Mouse (Mus musculus): Measurements from ENCODE around the gene Selenoi.
A peak's percentile ranks its signal among the peaks of the same experiment; 100 is the strongest.

Selenoi gene

DNA sequence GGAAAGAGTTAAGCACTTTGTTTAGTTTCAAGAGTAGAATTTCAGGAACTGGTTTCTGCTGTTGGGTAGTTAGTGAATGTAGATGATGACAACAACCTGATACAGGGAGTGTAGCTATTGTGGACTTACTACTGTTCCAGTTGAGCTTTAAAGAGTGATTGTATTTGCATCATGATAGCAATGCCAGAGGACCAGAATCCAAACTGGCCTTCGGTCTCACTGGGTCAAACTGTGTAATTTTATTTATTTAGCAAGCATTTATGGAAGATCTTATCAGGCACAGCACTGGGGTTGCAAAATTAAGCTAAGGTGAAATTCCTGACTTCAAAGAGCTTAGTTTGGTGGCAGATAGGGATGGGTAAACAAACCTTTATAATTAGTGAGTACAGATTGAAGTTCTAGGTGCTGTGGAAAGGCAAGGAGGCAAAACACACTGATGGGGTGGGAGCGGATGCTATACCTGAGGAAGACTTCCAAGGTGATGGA is 3.3 kb downstream of the Selenoi start:
- no peak for DNase-seq (ENCODE audit: low read depth, low spot score)

DNA sequence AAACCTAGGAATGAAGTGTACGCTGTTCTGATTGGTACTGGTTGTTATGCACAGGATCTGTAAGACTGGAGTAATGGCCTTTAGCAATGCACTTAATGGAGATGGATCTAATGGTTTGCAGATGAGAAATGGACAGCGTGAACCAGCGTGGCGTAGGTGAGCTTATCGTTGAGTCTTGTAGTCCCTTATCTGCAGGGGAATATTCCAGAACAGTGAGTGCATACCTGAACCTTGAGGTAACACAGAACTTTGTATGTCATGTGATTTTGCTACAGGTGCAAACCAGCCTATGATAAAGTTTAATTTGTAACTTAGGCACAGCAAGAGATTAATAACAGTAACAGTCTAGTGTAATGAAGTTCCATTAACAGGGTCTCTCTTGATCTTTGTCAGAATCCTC is 6.2 kb downstream of the Selenoi start:
- no peak for DNase-seq (ENCODE audit: low read depth, low spot score)

DNA sequence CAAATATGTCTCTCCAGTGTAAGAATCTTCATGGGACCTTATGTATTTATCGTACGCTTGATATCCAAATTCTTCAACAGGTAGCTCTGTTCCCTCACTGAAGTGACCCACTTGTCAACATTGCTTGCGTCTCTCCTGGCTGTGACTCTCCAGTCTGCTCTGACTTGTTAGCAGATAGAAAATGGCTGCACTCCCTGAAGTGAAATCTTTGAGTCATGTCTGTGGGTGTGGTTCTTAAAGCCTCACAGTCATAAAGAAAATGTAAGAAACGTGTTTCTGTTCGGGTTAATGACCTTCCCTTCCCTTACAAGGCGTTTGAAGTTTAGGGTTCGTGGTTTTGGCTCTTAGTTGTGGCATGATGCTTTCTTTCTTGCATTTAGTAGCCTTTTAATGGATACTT is 8.2 kb downstream of the Selenoi start:
- peak; percentile 54 for DNase-seq (ENCODE audit: low read depth, low spot score)

DNA sequence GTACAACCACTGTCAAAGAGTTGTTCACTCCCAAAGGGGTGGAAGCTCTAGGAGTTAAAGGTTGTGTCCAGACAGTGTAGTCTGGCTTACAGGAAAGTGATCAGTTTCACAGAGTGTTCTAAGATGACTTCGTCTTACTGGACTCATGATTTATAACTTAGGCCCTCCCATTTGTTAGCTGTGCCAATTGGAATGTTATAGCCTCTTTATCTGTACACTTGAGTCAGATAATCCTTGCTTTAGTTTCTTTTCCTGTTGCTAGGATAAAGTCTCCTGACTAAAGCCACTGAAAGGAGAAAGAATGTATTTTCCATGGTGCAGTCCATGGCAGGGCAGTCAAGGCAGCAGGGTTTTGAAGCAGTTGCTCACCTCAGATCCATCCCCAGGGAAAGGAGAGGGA is 10.0 kb downstream of the Selenoi start:
- peak; percentile 83 for DNase-seq (ENCODE audit: low read depth, low spot score)

DNA sequence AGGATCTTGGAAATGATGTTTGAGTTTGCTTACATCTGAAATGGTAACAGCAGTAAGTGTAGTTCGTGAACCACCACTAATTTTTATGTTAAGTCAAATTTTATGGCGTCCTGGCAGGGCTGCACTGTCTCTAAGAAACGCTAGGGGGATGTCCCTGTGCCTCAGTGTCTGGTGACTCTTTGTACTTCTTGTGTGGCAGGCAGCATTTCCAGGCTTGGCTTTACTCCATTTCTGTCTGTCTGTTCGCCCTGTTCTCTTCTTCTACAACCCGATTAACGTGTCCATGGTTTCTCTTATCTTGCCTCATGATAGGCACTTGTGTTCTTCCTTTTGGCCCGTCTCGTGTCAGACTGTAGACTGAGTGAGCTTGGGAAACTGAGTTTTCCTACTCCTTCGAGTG is 11.4 kb downstream of the Selenoi start:
- no peak for DNase-seq (ENCODE audit: low read depth, low spot score)

DNA sequence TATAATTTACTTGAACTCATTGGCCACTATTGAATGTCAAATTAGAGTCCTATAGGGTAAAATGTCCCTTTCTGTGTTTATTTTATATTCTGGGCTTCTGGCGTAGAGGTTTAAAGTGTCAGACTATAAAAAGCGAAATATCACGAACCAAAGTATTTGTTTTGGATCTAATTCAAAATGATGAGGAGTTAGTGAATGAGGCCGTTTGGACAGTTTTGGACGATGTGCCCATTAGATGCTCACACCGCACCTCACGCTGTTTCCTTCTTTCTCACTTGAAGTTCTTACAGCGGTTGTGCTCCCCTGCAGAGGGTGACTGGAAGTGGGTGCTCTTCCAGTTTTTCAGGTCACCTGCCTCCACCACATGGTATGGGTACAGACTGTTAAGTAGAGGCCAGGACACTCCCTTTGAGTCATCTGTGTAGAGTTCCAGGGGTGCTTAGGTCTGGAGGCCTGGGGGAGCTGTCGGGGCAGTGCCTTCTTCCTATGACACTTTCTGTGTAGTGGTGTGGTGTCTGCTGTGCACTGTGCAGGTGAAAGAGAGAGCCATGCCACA is 13.6 kb downstream of the Selenoi start:
- no peak for DNase-seq (ENCODE audit: low read depth, low spot score)

DNA sequence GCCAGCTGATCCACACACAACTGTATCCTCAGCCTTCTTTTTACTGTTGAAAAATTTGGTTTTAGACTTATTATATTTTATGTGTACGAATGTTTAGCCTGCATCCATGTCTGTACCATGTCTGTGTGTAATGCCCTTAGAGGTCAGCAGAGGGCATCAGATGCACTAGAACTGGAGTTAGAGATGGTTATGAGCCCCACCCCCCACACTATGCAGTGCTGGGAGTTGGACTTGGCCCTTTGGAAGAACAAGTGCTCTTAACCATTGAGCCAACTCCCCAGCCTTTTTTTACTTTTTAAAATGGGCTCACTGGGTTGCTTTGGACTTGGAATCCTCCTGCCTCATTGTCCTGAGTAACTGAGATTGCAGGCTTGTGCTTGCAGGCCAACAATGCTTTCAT is 15.3 kb downstream of the Selenoi start:
- peak; percentile 47 for DNase-seq (ENCODE audit: low read depth, low spot score)

DNA sequence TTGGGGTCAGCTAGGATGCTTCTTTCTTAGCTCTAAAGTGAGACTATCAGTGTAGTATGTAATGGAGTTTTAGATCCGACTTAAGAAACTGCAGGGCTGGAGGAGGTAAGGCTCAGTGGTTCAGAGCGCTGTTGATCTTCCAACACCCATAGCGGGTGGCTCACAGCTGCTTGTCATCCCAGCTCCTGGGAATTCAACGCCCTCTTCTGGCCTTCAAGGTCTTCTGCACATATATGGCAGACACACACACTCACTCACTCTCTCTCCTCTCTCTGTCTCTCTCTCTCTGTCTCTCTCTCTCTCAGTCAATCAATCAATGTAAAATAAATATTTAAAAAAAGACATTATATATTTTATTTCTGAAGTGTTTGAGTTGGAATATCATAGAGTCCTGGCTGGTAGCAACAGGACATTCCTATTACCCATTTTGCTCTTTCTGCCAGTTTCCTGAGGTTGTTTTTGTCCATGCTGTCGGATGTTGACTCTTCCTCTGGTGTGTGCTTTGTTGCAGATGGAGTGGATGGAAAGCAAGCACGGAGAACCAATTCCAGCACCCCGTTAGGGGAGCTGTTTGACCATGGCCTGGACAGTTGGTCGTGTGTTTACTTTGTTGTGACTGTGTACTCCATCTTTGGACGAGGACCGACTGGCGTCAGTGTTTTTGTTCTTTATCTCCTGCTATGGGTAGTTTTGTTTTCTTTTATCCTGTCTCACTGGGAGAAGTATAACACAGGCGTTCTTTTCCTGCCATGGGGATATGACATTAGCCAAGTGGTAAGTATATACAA is 23.4 kb downstream of the Selenoi start:
- no peak for DNase-seq (ENCODE audit: low read depth, low spot score)

DNA sequence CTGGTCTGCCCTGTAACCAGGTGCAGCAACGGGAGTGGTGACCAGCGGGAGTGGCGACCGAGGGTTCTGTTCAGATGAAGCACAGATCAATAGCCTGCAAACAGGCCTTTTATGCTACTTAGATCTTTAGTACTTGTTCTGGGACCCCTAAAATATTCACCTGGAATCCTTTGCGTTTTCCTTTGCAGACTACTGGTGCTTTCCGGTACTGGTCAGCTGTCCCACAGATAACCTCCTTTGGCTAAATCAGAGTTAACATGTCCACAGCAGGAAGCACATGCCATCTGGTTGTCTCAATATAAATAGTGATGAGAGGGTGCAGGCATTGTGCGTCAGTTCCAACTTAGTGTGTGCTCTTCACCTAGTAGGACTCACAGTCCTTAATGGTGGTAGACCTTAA is 26.4 kb downstream of the Selenoi start:
- DNase-seq (ENCODE audit: low read depth, low spot score): no peak

DNA sequence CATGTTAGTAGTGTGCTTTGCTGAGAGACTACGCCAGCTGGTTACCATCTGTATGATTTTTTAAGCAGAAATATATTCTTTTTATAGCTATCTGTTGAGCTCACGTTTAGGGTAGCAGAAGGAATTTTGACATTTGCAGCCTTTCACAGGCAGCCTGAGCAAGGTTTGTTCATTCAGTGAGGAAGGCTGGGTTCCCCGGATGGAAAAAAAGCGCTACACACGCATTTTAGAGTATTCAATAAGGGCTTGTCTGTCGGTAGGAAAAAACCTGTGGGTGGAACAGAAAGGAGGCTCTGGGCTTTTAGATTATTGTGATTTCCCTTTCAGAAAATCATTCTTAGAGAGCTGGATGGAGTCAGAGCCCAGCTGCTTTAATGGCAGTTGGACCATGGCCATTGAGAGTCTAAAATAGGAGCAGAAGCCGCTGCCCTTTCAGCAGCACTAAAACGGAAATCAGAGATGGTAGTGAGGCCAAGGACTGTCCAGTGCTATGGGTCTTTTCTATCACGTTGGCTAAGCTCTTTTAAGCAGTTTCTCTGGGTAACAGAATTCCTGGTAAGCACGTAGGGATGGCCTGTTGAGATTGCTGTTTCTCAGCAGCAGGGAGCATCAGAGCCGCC is 38.3 kb downstream of the Selenoi start:
- DNase-seq (ENCODE audit: low read depth, low spot score): no peak

DNA sequence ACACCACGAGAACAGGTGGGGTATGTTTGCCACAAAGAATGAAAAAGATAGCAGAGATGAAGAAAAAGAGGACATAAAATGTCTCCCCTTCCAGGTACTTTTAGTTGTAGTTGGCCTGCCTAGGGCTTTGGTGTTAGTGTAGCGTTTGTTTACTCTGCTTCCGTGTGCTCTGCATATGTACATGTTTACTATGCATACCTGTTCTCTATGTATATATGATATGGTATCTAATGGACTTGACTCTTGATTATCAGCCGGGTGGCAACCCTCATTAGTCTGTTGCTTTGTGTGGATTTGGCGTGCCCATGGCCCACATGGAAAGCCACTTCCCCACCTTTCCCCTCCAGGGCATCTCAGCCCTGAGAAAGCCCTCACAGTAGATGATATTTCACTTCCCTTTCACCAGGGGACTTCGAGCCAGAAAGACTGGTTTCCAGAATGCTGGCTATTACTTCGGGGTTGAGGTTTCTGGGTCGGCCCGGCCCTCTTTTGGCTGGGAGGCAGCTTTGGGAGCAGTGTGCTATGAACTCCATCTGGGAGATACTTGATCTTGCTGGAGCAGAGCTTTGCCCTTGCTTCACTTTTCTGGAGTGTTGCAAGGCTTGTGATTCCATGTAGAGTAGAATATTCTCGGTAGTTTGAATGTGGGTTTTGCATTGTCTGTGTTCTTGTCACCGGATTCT is 39.4 kb downstream of the Selenoi start:
- DNase-seq (ENCODE audit: low read depth, low spot score): no peak

DNA sequence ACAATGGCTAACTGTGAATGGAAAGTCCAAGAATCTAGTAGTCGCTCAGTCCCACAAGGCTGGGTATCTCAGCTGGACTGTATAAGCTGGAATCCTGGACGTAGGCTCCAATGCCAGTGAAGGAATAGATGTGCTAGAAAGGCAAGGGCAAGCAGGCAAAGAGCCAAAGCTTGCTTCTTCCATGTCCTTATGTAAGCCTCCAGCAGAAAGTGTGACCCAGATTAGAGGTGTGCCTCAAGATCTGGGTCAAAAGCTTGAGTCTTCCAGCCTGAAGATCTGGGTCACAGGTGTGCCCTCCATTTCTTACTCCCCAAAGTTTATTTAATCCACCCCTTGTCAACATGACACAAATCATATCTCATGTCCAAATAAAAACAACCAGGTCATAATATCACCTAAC is 44.0 kb downstream of the Selenoi start:
- no peak for DNase-seq (ENCODE audit: low read depth, low spot score)

DNA sequence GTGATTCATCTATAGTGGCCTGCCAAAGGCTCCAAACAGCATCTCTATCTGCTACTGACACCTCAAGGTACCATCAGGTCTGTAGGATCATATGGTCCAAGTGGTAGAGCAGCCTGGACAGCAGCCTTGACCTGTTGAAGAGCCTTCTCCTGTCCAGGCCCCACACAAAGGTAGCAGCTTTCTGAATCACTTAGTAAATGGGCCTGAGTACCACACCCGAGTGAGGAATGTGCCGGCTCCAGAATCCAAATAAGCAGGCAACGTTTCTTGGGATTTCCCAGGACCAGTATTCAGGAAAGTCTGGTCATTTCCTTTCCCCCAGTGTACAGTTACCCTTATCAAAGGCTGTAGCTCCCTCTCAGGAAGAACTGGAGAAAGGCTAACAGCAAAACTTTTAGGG is 46.6 kb downstream of the Selenoi start:
- peak; percentile 51 for DNase-seq (ENCODE audit: low read depth, low spot score)

DNA sequence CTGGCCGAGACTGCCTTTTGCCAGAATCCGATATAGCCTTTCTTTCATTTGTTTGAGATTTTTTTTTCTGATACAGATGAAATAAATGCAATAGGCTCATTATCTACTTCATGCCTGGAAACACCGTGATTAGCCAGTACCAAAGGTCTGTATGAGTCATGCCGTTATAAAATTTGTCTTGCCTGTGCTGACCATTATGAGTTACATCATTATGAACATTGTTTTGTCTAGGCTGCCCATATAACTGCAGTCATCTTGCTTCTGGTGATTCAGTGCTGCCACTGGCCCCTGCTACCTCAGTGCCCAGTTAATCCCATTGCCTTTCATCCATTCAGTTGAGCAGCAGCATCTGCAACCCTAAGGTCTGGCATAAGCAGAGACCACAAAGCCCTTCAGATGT is 47.1 kb downstream of the Selenoi start:
- DNase-seq (ENCODE audit: low read depth, low spot score): peak; percentile 62

DNA sequence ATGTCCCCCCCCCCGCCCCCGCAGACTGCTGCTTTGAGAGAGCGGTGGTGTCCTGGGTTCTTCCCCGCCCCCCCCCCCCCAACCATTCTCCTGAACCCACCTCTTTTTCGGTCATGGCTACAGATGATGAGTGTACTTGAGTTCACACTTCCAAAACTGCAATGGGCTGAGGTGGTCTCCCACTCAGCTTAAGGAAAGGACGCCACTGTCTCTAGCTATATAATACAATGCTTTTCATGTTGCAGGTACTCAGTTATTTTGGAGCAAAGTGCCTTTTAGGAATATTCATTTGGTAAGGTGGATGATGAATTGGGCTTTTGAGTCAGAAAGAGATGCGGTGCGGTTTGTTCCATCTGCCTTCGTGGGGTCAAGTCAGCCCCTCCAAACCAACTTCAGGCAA is 48.5 kb downstream of the Selenoi start:
- DNase-seq (ENCODE audit: low read depth, low spot score): no peak

DNA sequence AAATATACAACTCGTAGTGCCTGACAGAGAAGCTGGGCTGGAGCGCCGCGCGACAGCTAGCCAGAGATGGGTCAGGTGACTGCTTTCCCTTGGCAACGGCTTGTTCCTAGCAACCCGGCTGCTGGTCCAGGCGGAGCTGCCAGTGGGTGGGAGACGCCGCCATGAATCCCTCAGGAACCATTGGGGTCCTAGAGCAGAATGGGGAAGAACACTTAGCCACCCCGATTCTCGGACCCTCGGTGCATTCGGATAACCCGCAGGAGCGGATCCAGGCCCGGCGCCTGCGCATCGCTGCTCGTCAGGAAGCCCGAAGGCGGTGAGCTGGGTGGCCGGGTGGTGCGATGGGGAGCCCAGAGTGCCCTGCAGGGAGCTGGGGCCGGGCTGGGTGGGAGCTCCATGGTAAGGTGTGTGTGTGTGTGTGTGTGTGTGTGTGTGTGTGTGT is 48.9 kb downstream of the Selenoi start, which contains the start of gene Drc1:
TSS of gene Drc1 (plus strand) at position 98 of the 442 bp plus-strand sequence.
- DNase-seq (ENCODE audit: low read depth, low spot score): no peak

DNA sequence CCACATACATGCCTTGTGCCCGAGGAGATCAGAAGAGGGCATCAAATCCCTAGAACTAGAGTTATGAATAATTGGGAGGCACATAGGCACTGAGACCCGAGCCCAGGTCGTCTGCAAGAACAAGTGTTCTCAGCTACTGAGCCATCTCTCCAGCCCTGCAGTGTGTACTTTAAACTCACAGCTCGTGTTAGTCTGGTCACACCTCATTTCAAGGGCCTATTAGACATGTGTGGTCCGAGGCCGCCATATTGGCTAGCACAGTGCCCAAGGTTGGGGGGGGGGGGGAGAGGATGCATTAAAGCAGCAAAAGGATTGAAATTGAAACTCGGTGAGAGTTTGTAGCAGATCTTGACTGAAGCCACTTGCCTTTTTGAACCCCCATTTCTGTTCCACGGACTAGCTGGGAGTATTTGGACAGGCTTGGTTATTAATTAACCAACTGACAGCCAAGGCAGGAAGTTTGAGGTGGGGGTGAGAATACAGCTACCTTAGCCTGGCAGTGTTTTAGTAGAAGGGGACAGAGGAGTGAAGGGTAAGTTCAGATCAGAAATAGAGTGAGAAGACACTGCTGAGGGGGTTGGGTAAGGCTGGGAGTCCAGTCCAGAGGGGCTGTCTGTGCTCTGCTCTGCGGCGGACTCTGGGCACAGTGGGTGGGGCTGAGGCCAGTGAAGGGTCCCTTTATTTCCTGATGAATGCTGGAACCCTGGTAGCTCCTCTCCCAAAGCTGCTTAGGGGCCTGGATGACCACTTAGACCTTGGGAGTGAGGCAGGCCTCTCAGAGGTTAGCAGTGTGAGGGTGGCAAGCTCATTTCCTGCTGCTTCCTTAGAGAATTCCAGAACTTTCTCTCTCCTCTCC is 53.8 kb downstream of the Selenoi start:
- no peak for DNase-seq (ENCODE audit: low read depth, low spot score)

DNA sequence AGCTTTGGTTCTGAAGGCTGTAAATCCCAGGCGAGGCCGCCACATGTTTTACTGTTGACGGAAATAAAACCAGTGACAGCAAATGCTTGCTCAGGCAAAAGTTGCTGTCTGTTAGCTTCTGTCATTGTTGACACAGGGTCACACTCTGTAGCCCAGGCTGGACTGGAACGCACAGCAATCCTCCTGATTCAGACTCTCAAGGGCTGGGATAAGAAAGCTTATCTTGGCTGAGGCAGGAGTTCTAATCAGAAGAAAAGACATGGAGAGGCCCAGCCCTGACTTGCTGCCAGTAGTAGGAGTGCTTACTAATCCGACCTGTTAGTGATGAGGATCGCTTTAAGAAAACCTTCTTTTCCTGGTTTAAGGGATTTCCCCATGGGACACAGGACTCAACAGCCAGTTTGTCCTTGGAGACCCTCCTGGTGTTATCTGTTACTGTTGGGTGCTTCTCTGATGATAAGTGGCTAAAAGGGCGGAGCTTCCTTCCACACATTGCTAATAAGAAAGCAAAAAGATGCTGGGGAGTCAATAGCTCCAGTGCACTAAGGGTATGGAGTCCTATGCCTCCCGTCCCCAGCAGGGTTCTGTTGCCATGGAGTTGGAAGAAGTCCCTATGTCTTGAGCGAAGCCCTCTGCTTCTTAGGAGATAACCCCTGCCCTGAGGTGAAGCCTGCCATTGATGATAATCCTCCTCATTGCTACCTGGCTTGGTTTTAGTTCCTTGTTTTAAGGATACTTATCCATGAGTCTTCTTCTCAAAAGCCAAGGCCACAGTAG is 54.9 kb downstream of the Selenoi start:
- no peak for DNase-seq (ENCODE audit: low read depth, low spot score)
